ENCODE assay signal across 8 mouse cellular contexts in the genomic region with DNA sequence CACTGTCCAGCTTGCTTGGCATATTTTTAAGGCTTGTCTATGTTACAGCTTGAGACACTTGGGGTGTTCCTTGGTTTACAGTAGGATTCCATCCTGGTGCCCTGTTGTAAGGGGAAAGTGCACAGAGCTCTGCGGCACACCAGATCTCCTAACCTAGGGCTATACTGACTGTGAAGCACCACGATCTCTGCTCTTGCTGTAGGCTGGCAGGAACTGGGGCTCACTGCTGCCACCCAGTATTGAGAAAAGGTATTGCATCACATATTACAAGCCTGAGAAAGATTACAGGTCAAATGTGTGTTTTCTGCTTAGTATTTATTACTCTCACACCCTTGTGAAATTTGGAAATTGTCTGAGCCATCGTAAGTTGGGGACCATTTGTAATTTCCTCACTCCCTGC. TPM values are rescaled to one million over a fixed set of nuclear protein-coding genes. Genes with fewer than 3 reads are reported as not detected.
A peak's percentile ranks its signal among the peaks of the same experiment; 100 is the strongest.
DNase-seq lines count a peak whose midpoint lies in the region; ATAC-seq lines count a peak whose summit lies in the region.

No protein-coding gene starts in this region.

- no peak overlapping the region for H3K4me3 ChIP-seq in hindbrain, embryonic 10.5 days
- H3K4me3 ChIP-seq in hindbrain, embryonic 13.5 days: no peak overlapping the region
- no peak overlapping the region for H3K4me3 ChIP-seq in embryonic facial prominence, embryonic 11.5 days (ENCODE audit: low read depth, low read length)
- H3K4me3 ChIP-seq in midbrain, embryonic 15.5 days: no peak overlapping the region

- H3K27ac ChIP-seq in hindbrain, embryonic 10.5 days: no peak overlapping the region
- H3K27ac ChIP-seq in hindbrain, embryonic 13.5 days: no peak overlapping the region
- H3K27ac ChIP-seq in embryonic facial prominence, embryonic 11.5 days (replicated peaks; ENCODE audit: low read depth, low read length): no peak overlapping the region
- H3K27ac ChIP-seq in midbrain, embryonic 15.5 days: no peak overlapping the region

- WGBS in hindbrain, embryonic 10.5 days: 56% methylated on average over 3 of the region's 3 CpGs
- 53% methylated on average over 3 of the region's 3 CpGs for WGBS in hindbrain, embryonic 13.5 days
- WGBS in embryonic facial prominence, embryonic 11.5 days: 38% methylated on average over 3 of the region's 3 CpGs
- 48% methylated on average over 3 of the region's 3 CpGs for WGBS in midbrain, embryonic 15.5 days

- ATAC-seq in hindbrain, embryonic 13.5 days (ENCODE audit: low FRiP score): no peak
- ATAC-seq in embryonic facial prominence, embryonic 11.5 days (replicated peaks; ENCODE audit: insufficient number of reproducible peaks, low FRiP score, low TSS enrichment, low read depth): no peak
- ATAC-seq in midbrain, embryonic 15.5 days (replicated peaks): no peak

- no peaks in the 10 kb centered on the region for H3K27me3 ChIP-seq in hindbrain, embryonic 10.5 days (ENCODE audit: insufficient read depth, poor library complexity, severe bottlenecking)
- H3K27me3 ChIP-seq in hindbrain, embryonic 13.5 days: no peaks in the 10 kb centered on the region
- H3K27me3 ChIP-seq in embryonic facial prominence, embryonic 11.5 days (ENCODE audit: control insufficient read depth, insufficient read depth, low read length): no peaks in the 10 kb centered on the region
- no peaks in the 10 kb centered on the region for H3K27me3 ChIP-seq in midbrain, embryonic 15.5 days (replicated peaks)

- 0 out of 2 replicates have a peak, but pooled peaks cover 3% of the 10 kb centered on the region for H3K4me1 ChIP-seq in hindbrain, embryonic 10.5 days (replicated peaks)
- peaks cover 22% of the 10 kb centered on the region for H3K4me1 ChIP-seq in hindbrain, embryonic 13.5 days (replicated peaks)
- no peaks in the 10 kb centered on the region for H3K4me1 ChIP-seq in embryonic facial prominence, embryonic 11.5 days (ENCODE audit: control insufficient read depth, insufficient read depth, low read length)
- H3K4me1 ChIP-seq in midbrain, embryonic 15.5 days: peaks cover 15% of the 10 kb centered on the region

- 0 out of 2 replicates have a peak, but pooled peaks cover 4% of the 10 kb centered on the region for H3K9me3 ChIP-seq in hindbrain, embryonic 10.5 days
- no peaks in the 10 kb centered on the region for H3K9me3 ChIP-seq in hindbrain, embryonic 13.5 days
- H3K9me3 ChIP-seq in embryonic facial prominence, embryonic 11.5 days (replicated peaks; ENCODE audit: control insufficient read depth, low read length): no peaks in the 10 kb centered on the region
- H3K9me3 ChIP-seq in midbrain, embryonic 15.5 days: no peaks in the 10 kb centered on the region

- no peak overlapping the region for H3K9ac ChIP-seq in hindbrain, embryonic 13.5 days
- no peak overlapping the region for H3K9ac ChIP-seq in embryonic facial prominence, embryonic 11.5 days (replicated peaks; ENCODE audit: low read length)
- H3K9ac ChIP-seq in midbrain, embryonic 15.5 days: no peak overlapping the region

- no peak overlapping the region for H3K4me2 ChIP-seq in hindbrain, embryonic 13.5 days
- no peak overlapping the region for H3K4me2 ChIP-seq in embryonic facial prominence, embryonic 11.5 days (ENCODE audit: low read depth, low read length)
- no peak overlapping the region for H3K4me2 ChIP-seq in midbrain, embryonic 15.5 days

- peak; percentile 30 for DNase-seq in hindbrain, embryonic 10.5 days (ENCODE audit: low spot score)
- peak; percentile 66 to 71 for DNase-seq in B cell, adult 2 months
- peak; percentile 41 for DNase-seq in adipocyte (ENCODE audit: low spot score)
- DNase-seq in embryonic facial prominence, embryonic 11.5 days (ENCODE audit: low spot score): peak; percentile 51
- DNase-seq in kidney, postnatal 25 days: peak; percentile 58 to 68
- DNase-seq in retina, postnatal 1 day: peak; percentile 68

- 0 out of 2 replicates have a peak, but pooled peaks cover 3% of the 10 kb centered on the region for H3K36me3 ChIP-seq in hindbrain, embryonic 10.5 days
- H3K36me3 ChIP-seq in hindbrain, embryonic 13.5 days: no peaks in the 10 kb centered on the region
- H3K36me3 ChIP-seq in embryonic facial prominence, embryonic 11.5 days (replicated peaks; ENCODE audit: control insufficient read depth, insufficient read depth, low read depth, low read length): no peaks in the 10 kb centered on the region
- no peaks in the 10 kb centered on the region for H3K36me3 ChIP-seq in midbrain, embryonic 15.5 days (replicated peaks)

RNA-seq across cellular contexts. Expression of a gene that starts 13.9 kb away (rescaled TPM):
- 13.4 and 13.5 TPM in 2 replicates for polyA plus RNA-seq in hindbrain, embryonic 10.5 days (2016; fragmentation: Nextera tagmentation; extraction: Ambion mirVana)
- 12.1 and 13.5 TPM in 2 replicates for polyA plus RNA-seq in hindbrain, embryonic 13.5 days (2015; fragmentation: Nextera tagmentation; extraction: Ambion mirVana)
- 6.2 and 7.6 TPM in 2 replicates for polyA plus RNA-seq in embryonic facial prominence, embryonic 11.5 days (2014; fragmentation: Nextera tagmentation; extraction: Ambion mirVana)
- polyA plus RNA-seq in midbrain, embryonic 15.5 days (2015; fragmentation: Nextera tagmentation; extraction: Ambion mirVana): 14.3 and 15.1 TPM in 2 replicates

RNA-seq across cellular contexts. Expression of a gene that starts 42.2 kb away (rescaled TPM):
- 12.8 and 15.9 TPM in 2 replicates for polyA plus RNA-seq in hindbrain, embryonic 10.5 days (2016; fragmentation: Nextera tagmentation; extraction: Ambion mirVana)
- 24.3 and 24.5 TPM in 2 replicates for polyA plus RNA-seq in hindbrain, embryonic 13.5 days (2015; fragmentation: Nextera tagmentation; extraction: Ambion mirVana)
- polyA plus RNA-seq in embryonic facial prominence, embryonic 11.5 days (2014; fragmentation: Nextera tagmentation; extraction: Ambion mirVana): 16.3 and 17.6 TPM in 2 replicates
- polyA plus RNA-seq in midbrain, embryonic 15.5 days (2015; fragmentation: Nextera tagmentation; extraction: Ambion mirVana): 25.0 and 25.8 TPM in 2 replicates
